Mouse (Mus musculus) skeletal muscle tissue, adult 2 months (tissue): Measurements from ENCODE around the gene Ptpa.
"Not testable (repeated sequence)": the region's sequence is repeated elsewhere in the genome, so short reads cannot be mapped to it uniquely, and the experiment has no call there.

Experiments
- DNase-seq: peaks from one replicate; pipeline ENCODE4 v3.0.0-alpha.2; 2012; ENCODE audit warnings: low read depth, low spot score

The Ptpa gene

GRCm38 (mm10) chr2:30402351-30402826, 13.4 kb upstream of the Ptpa start:
- peak; percentile 86 for DNase-seq

DNA sequence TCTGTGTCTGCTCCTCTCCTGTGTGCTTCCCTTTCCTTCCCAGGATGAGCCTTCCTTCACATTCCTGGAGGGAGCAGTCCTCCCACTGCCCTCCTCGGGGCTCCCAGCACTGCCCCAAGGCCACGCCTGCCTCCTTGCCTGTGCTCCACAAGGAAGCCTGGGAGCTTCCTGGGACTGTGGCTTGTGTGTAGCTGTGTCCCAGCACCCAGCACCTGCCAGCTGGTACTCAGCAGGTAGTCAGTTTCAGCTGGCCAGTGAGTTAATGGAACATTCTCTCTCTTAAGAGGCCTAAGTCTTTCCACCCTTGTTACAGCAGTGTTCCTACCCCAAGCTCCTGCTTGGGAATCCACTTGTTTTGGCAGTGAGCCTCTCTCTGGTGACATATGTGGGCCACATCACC, 13.0 kb upstream of the Ptpa start:
- no peak for DNase-seq

DNA sequence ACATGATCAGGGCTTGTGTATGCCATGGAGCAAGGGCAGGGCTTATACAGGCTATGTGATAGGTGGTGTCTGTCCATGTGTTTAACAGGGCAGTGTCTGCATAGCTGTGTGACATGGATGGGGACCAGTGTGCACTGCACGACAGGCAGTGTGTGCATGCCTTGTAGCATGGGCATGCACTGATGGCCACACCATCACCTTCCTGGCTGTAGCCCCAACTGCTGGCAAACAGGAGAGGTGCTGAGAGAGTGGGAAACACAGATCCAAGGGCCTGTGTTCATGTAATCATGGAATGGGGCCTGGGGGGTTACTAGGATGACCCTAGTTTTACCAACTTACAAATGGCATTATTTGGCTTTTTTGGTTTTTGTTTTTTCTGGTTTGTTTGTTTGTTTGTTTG, 12.0 kb upstream of the Ptpa start:
- no peak for DNase-seq

- DNase-seq = no peak
Observed at GRCm38 (mm10) chr2:30407221-30407620, 8.6 kb upstream of the Ptpa start.

DNA sequence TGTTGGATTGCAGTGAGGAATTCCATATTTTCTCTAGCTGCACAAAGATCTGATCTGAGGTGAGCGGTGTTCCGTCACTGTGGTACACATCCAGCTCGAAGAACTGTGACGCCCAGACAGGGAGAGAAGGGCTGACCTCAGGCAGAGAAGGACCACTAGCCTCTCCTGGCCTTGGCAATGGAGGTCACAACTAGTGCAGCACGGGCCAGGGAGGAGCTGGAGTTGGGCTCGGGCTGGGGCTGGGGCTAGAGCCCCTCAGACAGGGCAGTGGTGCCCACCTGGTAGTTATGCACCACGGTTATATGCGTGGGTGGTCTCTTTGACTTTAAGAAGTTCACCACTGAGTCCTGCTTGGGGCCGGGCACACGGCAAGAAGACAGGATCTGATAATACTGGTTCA, 8.1 kb upstream of the Ptpa start:
- no peak for DNase-seq

- DNase-seq = no peak
Observed at GRCm38 (mm10) chr2:30408452-30409100, 7.3 kb upstream of the Ptpa start.

DNA sequence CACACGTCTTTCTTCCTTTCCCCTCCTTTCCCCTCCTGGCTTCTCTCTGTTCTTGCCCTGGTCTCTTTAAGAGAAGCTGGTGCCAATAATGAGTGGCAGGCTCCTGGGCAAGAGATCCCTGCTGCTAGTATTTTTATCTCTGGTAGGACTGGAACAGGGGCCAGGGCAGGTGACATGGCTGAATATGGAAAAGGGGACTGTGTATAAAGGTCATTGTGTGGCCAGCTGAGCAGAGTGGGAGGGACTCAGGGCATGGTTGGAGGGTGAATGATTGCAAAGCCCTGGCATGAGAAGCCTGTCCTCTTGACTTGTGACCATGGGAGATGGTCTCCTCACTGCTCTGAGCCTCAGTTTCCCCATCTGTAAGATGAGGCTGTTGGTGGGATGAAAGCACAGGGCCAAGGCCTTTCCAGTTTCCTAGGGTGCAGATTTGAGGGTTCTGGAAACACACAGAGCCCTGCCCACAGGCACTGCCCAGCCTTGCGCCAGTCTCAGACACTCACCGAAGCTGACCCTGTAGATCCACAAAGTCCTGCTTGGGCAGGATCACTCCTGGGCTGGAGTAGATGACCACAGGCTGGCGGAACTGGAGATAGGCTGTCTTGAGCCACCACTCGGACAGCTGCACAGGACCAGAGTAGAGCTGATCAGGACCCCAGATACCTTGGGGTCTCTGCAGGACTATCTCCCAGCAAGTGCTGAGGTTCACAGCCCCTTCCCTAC, 6.2 kb upstream of the Ptpa start:
- DNase-seq = peak; percentile 86

DNA sequence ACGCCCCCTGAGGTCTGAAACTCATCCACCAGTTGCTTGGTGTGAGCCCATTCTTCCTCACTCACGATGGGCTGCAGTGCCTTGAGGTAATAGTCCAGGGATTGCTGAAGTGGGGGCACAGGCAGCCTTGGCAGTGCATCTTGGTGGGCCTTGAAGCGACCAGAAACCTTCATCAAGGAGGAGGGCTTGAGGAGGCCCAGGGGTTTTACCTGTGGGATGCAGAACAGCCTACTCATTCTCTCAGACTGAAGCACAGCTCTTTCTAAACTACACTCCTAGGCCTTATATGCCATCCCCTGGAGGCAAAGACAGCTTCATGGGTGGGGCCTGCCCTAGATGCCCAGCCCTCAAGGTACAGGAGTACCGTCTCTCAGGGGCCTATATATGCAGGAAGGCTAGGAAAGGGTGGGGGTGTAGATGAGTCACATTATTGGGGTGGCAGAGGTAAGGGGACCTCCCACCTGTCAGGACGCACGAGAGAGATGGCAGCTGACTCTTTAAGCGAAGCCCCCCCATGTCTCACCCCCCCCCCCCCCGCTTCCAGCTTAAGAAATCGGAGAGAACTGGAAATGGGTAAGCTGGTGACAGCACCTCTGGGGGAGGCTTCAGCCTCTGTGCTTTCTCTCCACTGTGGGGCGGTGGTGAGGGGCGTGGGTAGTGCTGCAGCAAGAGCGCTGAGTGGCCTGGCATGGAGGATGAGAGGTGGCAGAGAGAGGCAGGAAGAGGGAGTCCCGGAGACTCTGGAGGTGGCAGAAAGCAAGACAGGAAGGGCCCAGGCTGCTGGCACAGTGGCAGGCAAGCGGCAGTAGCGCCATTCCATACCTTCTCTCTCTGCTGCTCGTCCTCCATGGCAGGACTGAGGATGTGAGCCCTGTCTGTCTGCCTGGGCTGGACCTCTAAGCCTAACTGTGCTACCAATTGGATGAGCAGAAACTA, 2.5 kb upstream of the Ptpa start:
- no peak for DNase-seq

- no peak for DNase-seq
Observed at GRCm38 (mm10) chr2:30414101-30414500, 1.7 kb upstream of the Ptpa start.

DNA sequence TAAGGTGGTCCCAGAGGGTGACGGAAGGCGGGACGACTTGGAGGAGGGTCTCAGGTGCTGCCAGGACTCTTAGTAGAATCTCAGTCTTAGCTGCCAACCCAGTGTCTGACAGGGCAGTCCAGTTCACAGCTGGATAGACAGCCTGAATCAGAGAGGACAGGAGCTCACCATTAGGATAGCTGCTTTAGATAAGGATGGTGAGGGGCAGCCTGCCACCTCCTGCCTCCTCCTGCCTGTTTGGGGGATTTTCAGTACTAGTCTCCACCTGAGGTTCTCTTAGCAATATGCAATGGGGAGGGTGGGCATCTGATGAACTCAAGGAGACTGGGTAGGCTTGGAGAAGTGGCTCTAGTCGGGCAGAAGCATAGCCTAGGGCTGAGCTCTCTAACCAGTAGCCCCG, 1.2 kb upstream of the Ptpa start:
- no peak for DNase-seq

GRCm38 (mm10) chr2:30415157-30415935, 493 bp upstream of the Ptpa start, which contains the start of gene Crat:
Gene Crat (minus strand): TSS chr2:30415813.
- DNase-seq = peak; percentile 98

DNA sequence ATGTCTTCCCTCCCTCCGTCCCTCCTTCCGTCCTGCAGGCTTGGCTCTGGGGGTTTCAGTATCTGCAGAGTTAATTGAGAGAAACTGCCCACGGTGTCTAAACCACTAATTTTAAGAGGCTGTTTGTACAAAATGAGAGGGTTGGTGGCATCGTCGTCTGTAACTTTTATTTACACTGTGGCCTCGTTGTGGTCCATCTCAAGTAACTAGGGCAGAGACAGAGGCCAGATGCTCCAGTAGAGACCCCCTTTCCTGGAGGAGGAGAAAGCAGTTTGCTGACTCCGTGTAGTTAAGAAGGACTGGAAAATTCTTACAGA, 768 bp downstream of the Ptpa start:
- no peak for DNase-seq

- not testable (repeated sequence) for DNase-seq
Observed at GRCm38 (mm10) chr2:30417154-30417553, 1.3 kb downstream of the Ptpa start.

GRCm38 (mm10) chr2:30417595-30418165, 1.8 kb downstream of the Ptpa start:
- DNase-seq = no peak

GRCm38 (mm10) chr2:30418259-30418658, 2.4 kb downstream of the Ptpa start:
- DNase-seq = no peak

- no peak for DNase-seq
Observed at GRCm38 (mm10) chr2:30419112-30419511, 3.3 kb downstream of the Ptpa start.

- DNase-seq = no peak
Observed at GRCm38 (mm10) chr2:30421432-30421831, 5.6 kb downstream of the Ptpa start.

- peak; percentile 88 for DNase-seq
Observed at GRCm38 (mm10) chr2:30429156-30429555, 13.3 kb downstream of the Ptpa start.

- peak; percentile 70 for DNase-seq
Observed at GRCm38 (mm10) chr2:30435326-30436155, 19.7 kb downstream of the Ptpa start.

DNA sequence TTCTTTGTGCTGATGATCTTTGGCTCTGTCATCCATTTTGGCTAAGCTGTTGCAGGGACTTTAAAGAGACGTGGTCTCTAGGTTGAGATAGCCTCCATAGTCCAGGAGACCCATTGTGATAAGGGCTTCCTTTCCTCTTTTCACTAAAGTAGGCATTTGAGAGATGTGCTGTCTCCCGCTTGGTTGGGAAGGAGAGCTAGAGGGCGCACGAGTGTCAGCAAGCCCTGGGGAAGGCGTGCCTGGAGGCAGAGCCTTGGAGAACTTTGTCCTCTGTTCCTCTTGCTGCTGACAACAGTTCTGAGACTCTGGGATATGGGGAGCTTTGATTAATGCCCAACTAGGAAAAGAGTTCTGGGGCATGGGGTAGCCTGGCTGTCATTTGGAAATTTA, 20.3 kb downstream of the Ptpa start:
- DNase-seq = no peak
